Mouse (Mus musculus): ENCODE results near the gene Cpeb1.

Gene Cpeb1

GRCm38 (mm10) chr7:81326859-81327258 is 128.4 kb downstream of the Cpeb1 start:
- DNase-seq (ENCODE audit: low spot score): no peak

GRCm38 (mm10) chr7:81326043-81326442 is 129.2 kb downstream of the Cpeb1 start:
- DNase-seq (ENCODE audit: low spot score): no peak

DNA sequence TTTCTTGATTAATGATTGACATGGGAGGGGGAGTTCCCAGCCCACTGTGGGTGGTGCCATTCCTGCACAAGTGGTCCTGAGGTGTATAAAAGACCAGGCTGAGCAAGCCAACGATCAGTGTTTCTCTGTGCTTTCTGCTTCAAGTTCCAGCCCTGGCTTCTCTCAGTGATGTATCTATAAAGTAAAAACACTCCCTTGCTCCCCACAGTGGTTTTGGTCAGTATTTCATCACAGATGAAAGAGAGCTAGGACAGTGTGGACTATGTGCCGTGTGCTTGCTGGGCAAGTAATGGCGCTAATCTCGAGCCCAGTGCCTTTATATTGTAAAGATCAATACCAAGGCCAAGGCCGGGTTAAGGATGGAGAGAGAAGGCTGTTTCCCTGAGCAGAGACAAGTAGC is 133.5 kb downstream of the Cpeb1 start:
- no peak for DNase-seq (ENCODE audit: low spot score)

- DNase-seq (ENCODE audit: low spot score): no peak
Measured at GRCm38 (mm10) chr7:81319749-81320148, 135.5 kb downstream of the Cpeb1 start.

DNA sequence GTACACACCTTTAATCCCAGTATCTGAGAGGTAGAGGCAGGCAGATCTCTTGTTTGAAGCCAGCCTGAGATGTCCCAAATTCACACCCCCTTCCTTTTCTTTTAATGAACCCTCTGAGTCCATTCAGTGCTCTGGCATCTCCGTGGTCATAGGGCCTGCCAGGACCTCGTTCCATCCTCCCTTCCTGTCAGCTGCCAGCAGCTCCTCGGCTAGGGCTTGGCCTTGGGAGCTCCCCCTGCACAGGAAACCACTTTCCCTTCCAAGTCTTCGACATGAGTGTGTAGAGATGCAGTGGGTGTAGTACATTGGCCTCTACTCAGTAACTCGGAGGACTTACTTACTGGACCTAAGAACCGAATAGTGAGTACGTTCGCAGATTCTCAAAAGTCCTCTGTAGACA is 139.7 kb downstream of the Cpeb1 start:
- DNase-seq (ENCODE audit: low spot score): no peak

DNA sequence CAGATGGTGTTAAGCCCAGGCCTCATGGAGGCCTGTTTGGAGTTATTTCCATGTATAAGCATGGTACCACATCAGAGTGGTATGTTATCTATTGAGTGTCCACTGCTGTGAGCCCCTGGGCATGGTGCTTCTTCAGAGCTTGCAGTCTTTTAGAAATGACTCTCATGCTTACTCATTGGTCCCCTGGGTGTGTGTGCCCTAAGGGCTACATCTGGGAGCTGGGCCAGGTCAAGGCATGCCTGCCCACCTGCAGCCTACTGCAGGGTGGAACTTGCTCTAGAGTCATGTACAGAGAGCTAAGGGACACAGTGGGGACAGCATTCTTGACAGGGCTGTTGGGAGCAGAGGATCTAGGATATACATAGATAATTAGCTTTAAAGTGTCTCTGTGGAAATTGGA is 143.7 kb downstream of the Cpeb1 start:
- no peak for DNase-seq (ENCODE audit: low spot score)

GRCm38 (mm10) chr7:81311130-81311529 is 144.1 kb downstream of the Cpeb1 start:
- no peak for DNase-seq (ENCODE audit: low spot score)

DNA sequence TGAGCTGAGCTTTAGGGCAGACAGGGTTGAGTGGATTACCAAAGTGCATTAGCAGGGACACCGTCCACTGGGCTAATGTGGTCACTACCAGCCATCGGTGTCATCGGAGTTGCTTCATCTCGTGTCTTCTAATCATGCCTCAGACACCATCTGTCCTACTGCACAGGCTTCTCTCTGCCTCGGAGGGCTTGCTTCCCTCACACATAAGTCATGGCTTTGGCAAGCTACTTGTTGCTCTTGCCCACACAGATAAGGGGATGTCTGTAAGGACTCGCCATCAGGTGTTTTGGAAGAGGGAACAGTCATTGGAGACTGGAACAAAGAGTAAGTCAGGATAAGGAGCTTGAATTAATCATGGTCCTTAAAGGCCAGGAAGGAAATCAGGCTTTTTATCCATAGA is 146.0 kb downstream of the Cpeb1 start:
- no peak for DNase-seq (ENCODE audit: low spot score)

DNA sequence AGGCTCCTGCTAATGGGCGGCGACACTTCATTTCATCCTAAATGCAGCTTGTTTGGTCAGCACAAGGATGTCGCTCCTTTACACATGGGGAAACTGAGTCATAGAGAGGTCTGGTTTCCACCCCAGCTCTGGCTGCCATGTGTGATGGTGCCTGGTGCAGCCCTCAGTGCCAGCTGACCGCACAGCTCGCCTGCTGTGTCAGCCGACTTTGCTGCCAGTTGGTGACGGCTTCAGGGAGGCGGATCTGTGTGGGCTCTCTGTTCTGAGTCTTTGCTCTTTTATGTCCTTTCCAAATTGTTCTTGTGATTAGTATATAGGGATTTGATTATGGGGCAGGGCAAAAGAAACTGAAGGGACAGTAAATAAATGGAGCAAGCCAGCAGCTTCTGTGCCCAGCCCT is 147.5 kb downstream of the Cpeb1 start:
- no peak for DNase-seq (ENCODE audit: low spot score)

DNA sequence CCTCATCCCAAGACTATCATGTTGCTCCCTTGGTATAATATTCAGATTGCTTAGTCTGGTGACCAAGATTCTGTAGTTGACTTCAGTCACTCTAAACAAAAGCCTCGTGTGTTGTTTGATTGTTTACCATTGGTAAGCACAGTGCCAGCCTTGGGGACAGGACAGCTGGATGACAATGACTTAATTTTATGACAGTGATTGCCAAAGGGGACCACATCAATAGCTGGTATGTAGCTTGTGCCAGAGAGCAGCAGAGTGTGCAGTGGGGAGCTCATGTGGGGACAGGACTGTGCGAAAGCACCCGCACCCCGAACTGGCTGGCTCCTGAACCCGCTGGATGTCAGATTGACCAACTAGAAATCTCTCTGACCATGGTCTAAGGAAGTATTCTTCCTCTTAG is 150.6 kb downstream of the Cpeb1 start:
- DNase-seq (ENCODE audit: low spot score): no peak

GRCm38 (mm10) chr7:81304100-81304499 is 151.2 kb downstream of the Cpeb1 start:
- DNase-seq (ENCODE audit: low spot score): no peak

- no peak for DNase-seq (ENCODE audit: low spot score)
Measured at GRCm38 (mm10) chr7:81303682-81304081, 151.6 kb downstream of the Cpeb1 start.

DNA sequence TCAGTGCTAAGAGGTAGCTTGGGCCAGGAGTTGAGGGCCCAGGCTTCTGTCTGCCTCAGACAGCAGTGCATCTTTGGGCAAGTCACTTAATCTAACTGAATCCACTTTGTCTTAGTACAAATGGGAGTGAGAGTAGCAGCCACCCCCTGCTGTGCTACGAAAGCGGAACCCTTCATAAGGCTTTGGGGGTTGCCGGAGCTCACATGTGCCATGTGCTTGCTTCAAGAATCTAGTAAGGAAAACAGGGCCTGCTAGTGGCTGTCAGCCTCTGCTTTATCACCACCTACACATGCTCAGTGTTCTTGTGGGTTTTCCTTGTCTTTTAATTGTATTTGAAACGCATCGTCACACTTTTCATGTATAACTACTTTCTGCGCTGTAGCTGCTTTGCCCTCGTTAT is 153.9 kb downstream of the Cpeb1 start:
- DNase-seq (ENCODE audit: low spot score): no peak

DNA sequence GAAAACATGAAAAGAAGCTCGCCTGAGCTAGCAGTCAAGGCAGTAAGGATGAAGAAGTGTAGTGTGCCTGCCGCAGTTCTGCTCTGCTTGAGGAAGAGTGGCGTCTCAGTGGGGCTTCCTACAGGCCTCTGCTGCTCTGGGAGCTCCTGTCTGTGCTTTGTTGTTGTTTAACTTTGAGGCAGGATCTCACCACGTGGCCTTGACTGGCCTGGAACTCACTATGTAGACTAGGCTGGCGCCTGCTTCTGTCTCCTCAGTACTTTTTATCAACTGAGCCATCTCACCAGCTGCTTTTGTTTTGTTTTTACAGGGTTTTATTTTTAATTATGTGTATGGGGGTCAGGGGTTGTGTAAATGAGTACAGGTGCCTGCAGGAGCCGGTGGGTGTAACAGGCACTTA is 157.1 kb downstream of the Cpeb1 start:
- no peak for DNase-seq (ENCODE audit: low spot score)

All from ovary, postnatal 10 days (tissue).